9 mouse cellular contexts compared by ENCODE assay signal in genomic region chr16:33584455-33585082, GRCm38 (mm10).
DNase-seq lines count a peak whose midpoint lies in the region; ATAC-seq and TF ChIP-seq lines count a peak whose summit lies in the region.
"Had no signal": no experiment of that assay in that cellular context is flagged by ENCODE, and none has a peak within 500 bp of the region (broad histone marks: within the 10 kb centered on the region; RNA-seq: fewer than 3 reads in every experiment).

No protein-coding gene starts in this region.

- peak overlapping the region; percentile 1 to 50 for H3K4me3 ChIP-seq in ES-E14 (ENCODE audit: insufficient read depth in 1 of 2, low read depth in 1 of 2, low read length in 2 of 2, poor library complexity in 1 of 2, severe bottlenecking in 1 of 2)
- peak overlapping the region; percentile 26; the same call in 1 of the 2 replicates for H3K4me3 ChIP-seq in heart, postnatal 0 days (ENCODE audit: low read depth, low read length)
- no peak overlapping the region for H3K4me3 ChIP-seq in midbrain, embryonic 11.5 days (ENCODE audit: low read depth, low read length)
- H3K4me3 ChIP-seq: erythroblast, embryonic 14.5 days had no signal

- no peak for DNase-seq in ES-E14 (ENCODE audit: low read depth, low spot score)
- peak; percentile 69 for DNase-seq in embryo, embryonic 10 days (ENCODE audit: low spot score)
- DNase-seq in heart, postnatal 0 days (ENCODE audit: low spot score), result no peak
- DNase-seq in kidney, postnatal 36 days, result peak; percentile 45 to 60
- peak; percentile 93 for DNase-seq in midbrain, embryonic 11.5 days (ENCODE audit: low spot score, missing footprints)
- DNase-seq in yolk sac, embryonic 10.5 days (ENCODE audit: low spot score), result peak; percentile 67
- no peak for DNase-seq in cerebellum, adult 11-12 months
- DNase-seq in c-Kit-positive CD71-positive TER-119-positive erythroid progenitor cells, embryonic 14.5 days (ENCODE audit: low spot score), result no peak

- in situ Hi-C loops in ES-E14 (cut with MboI; ENCODE audit: low sequenced_read_pairs in 2 of 2, unreplicated experiment in 2 of 2), result no loop called here

- no peaks in the 10 kb centered on the region for H3K27me3 ChIP-seq in heart, postnatal 0 days (ENCODE audit: control insufficient read depth, insufficient read depth, low read length)
- no peaks in the 10 kb centered on the region for H3K27me3 ChIP-seq in midbrain, embryonic 11.5 days (ENCODE audit: control insufficient read depth, insufficient read depth, low read length)

- ATAC-seq in heart, postnatal 0 days (ENCODE audit: insufficient read depth, low read depth), result no peak
- peak; percentile 68 for ATAC-seq in midbrain, embryonic 11.5 days (ENCODE audit: low FRiP score)

- H3K9ac ChIP-seq in ES-E14 (ENCODE audit: insufficient read depth, low read depth, low read length, poor library complexity, severe bottlenecking), result peak overlapping the region; percentile 5; the same call in 1 of the 2 replicates
- H3K9ac ChIP-seq in heart, postnatal 0 days (replicated peaks; ENCODE audit: low read depth, low read length), result peak overlapping the region; percentile 45; the same call in 1 of the 2 replicates
- H3K9ac ChIP-seq in midbrain, embryonic 11.5 days (ENCODE audit: low read length), result peak overlapping the region; percentile 52

- peaks cover 4 to 21% of the 10 kb centered on the region in 2 experiments; a peak in 3 of 4 replicates for H3K4me1 ChIP-seq in ES-E14 (ENCODE audit: control insufficient read depth in 2 of 2, insufficient read depth in 2 of 2, low read length in 2 of 2, poor library complexity in 1 of 2)
- H3K4me1 ChIP-seq in heart, postnatal 0 days (ENCODE audit: control insufficient read depth, insufficient read depth), result peaks cover 50% of the 10 kb centered on the region
- H3K4me1 ChIP-seq in midbrain, embryonic 11.5 days (ENCODE audit: control insufficient read depth, insufficient read depth, low read length), result peaks cover 36% of the 10 kb centered on the region

- peak overlapping the region; percentile 54 for H3K4me2 ChIP-seq in heart, postnatal 0 days (ENCODE audit: low read depth, low read length)
- H3K4me2 ChIP-seq in midbrain, embryonic 11.5 days, result peak overlapping the region; percentile 33

- TF ChIP-seq CTCF in heart, postnatal 0 days (IDR thresholded peaks at IDR 0.05; ENCODE audit: low read depth), result no peak

- 20% methylated on average over 13 of the region's 13 CpGs for WGBS in heart, postnatal 0 days
- WGBS in midbrain, embryonic 11.5 days, result 14% methylated on average over 13 of the region's 13 CpGs

- no peak for TF ChIP-seq EP300 in heart, postnatal 0 days (IDR thresholded peaks at IDR 0.05; ENCODE audit: low read depth)

- H3K27ac ChIP-seq in ES-E14 (ENCODE audit: insufficient read depth, low read depth, low read length, poor library complexity, severe bottlenecking), result peak overlapping the region; percentile 37; the same call in 1 of the 2 replicates
- H3K27ac ChIP-seq in heart, postnatal 0 days (ENCODE audit: low read depth), result peak overlapping the region; percentile 91
- peak overlapping the region; percentile 92 for H3K27ac ChIP-seq in midbrain, embryonic 11.5 days (ENCODE audit: low read depth, low read length)

- no peaks in the 10 kb centered on the region for H3K36me3 ChIP-seq in ES-E14 (ENCODE audit: control insufficient read depth, insufficient read depth, low read length, poor library complexity, severe bottlenecking)
- H3K36me3 ChIP-seq in heart, postnatal 0 days (replicated peaks; ENCODE audit: control insufficient read depth, insufficient read depth, low read length), result no peaks in the 10 kb centered on the region
- H3K36me3 ChIP-seq in midbrain, embryonic 11.5 days (ENCODE audit: control insufficient read depth, insufficient read depth, low read length), result no peaks in the 10 kb centered on the region

- H3K9me3 ChIP-seq in ES-E14 (ENCODE audit: control insufficient read depth, insufficient read depth, low read depth, low read length), result no peaks in the 10 kb centered on the region
- H3K9me3 ChIP-seq in heart, postnatal 0 days (replicated peaks; ENCODE audit: control insufficient read depth, low read length), result no peaks in the 10 kb centered on the region
- no peaks in the 10 kb centered on the region for H3K9me3 ChIP-seq in midbrain, embryonic 11.5 days (ENCODE audit: control insufficient read depth, low read length)

TF ChIP-seq in ES-E14, 5 proteins besides CTCF, POLR2A, EP300 and RAD21:
- TF ChIP-seq ZNF384 (IDR thresholded peaks at IDR 0.05; ENCODE audit: low read depth, low read length), result no peak
- TF ChIP-seq HCFC1 (IDR thresholded peaks at IDR 0.05; ENCODE audit: borderline replicate concordance, insufficient read depth, low read length), result no peak
- TF ChIP-seq ZC3H11A (IDR thresholded peaks at IDR 0.05; ENCODE audit: borderline replicate concordance, low read depth, low read length), result no peak
- no peak for TF ChIP-seq MAFK (IDR thresholded peaks at IDR 0.05; ENCODE audit: insufficient read depth, low read depth, low read length)
- TF ChIP-seq CHD2 (IDR thresholded peaks at IDR 0.05; ENCODE audit: low read depth, low read length), result no peak

Comparison
In these comparisons a context has a peak if more than half of its experiments do, and no peak if none do; other contexts are left out.
1. DNase-seq: peak in embryo, embryonic 10 days (single experiment), kidney, postnatal 36 days (2 of 2), midbrain, embryonic 11.5 days (single experiment) and yolk sac, embryonic 10.5 days (single experiment); none in ES-E14 (single experiment), heart, postnatal 0 days (single experiment), cerebellum, adult 11-12 months (single experiment) and c-Kit-positive CD71-positive TER-119-positive erythroid progenitor cells, embryonic 14.5 days (single experiment).
2. H3K27ac ChIP-seq: peak in every context shown above with its lines; median percentile 92 in midbrain, embryonic 11.5 days; 91 in heart, postnatal 0 days; 37 in ES-E14.
3. Peak in every context shown above with its lines, with median percentiles within 50 percentile points of each other: H3K9ac ChIP-seq.